Mouse (Mus musculus) hindbrain, embryonic 12.5 days (tissue): Measurements from ENCODE around the gene 1700001J03Rik. TPM values are rescaled to one million over a fixed set of nuclear protein-coding genes. Genes with fewer than 3 reads are reported as not detected.
"Not testable (repeated sequence)": the region's sequence is repeated elsewhere in the genome, so short reads cannot be mapped to it uniquely, and the experiment has no call there.

ENCODE experiments used
- ATAC-seq: fragments of 200-750 bp; cut with Nextera tagmentation; 2 replicates; pipeline ENCODE4 v1.8.0; 2017; ENCODE audit warnings: moderate TSS enrichment; ENCODE audit not compliant: low FRiP score
- H3K27ac ChIP-seq: fragments of 300-500 bp; sonication (generic); 2 replicates; pipeline ENCODE4 v1.5.1; 2016; ENCODE audit warnings: mild to moderate bottlenecking
- H3K27me3 ChIP-seq: fragments of 300-500 bp; sonication (generic); 2 replicates; pipeline ENCODE4 v1.6.1; 2016; ENCODE audit warnings: mild to moderate bottlenecking
- H3K36me3 ChIP-seq: fragments of 300-500 bp; sonication (generic); 2 replicates; pipeline ENCODE4 v1.6.1; 2016; ENCODE audit warnings: mild to moderate bottlenecking
- H3K4me1 ChIP-seq: fragments of 300-500 bp; sonication (generic); 2 replicates; pipeline ENCODE4 v1.6.1; 2016
- H3K4me2 ChIP-seq: fragments of 300-500 bp; sonication (generic); replicated peaks from 2 replicates; pipeline ENCODE4 v1.6.1; 2016; ENCODE audit warnings: mild to moderate bottlenecking
- H3K4me3 ChIP-seq: fragments of 300-500 bp; sonication (generic); 2 replicates; pipeline ENCODE4 v1.5.1; 2016; ENCODE audit warnings: mild to moderate bottlenecking
- H3K9ac ChIP-seq: fragments of 300-500 bp; sonication (generic); 2 replicates; pipeline ENCODE4 v1.6.1; 2016; ENCODE audit warnings: mild to moderate bottlenecking, moderate library complexity
- H3K9me3 ChIP-seq: fragments of 300-500 bp; sonication (generic); replicated peaks from 2 replicates; pipeline ENCODE4 v1.6.1; 2016; ENCODE audit warnings: mild to moderate bottlenecking
- WGBS: fragments of 180-500 bp; shearing (Covaris S2); methylation state at CpG from one replicate; pipeline ENCODE4 v1.1.7; 2016; 5-methylcytosine and 5-hydroxymethylcytosine counted together
- polyA plus RNA-seq: library from polyadenylated mRNA; unstranded; fragments of >200 nt; fragmentation: Nextera tagmentation; extraction: Ambion mirVana; gene quantifications from 2 replicates; pipeline ENCODE4 v1.2.1, GENCODE M21; 2016

1700001J03Rik gene
- not detected in 2 replicates for polyA plus RNA-seq

DNA sequence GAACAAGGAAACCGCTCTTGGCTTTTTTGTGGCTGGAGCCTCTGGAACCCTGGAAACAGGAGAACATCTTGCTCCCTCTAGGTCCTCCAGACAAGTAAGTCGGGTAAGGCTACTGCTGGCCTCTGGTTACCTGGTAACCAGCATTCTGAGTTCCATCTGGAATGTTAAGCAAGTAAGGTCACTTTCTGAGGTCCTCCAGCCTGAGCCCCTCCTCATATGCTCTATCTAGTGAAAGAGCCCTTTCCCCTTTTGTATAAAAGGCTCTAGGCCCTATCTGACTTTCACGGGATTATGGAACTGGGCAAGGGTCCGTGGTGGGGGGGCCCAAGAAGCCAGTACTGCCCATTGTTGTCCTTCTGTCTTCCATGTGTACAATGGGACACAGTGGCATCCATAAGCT lies at the start of gene 1700001J03Rik:
1700001J03Rik (minus strand) TSS at position 101 of the 400 bp plus-strand sequence.
- WGBS, result 83% methylated on average over 4 of the region's 4 CpGs
- not testable (repeated sequence) for H3K27me3 ChIP-seq, H3K27ac ChIP-seq, H3K36me3 ChIP-seq, ATAC-seq, H3K9ac ChIP-seq, H3K4me2 ChIP-seq, H3K4me3 ChIP-seq, H3K9me3 ChIP-seq, H3K4me1 ChIP-seq

DNA sequence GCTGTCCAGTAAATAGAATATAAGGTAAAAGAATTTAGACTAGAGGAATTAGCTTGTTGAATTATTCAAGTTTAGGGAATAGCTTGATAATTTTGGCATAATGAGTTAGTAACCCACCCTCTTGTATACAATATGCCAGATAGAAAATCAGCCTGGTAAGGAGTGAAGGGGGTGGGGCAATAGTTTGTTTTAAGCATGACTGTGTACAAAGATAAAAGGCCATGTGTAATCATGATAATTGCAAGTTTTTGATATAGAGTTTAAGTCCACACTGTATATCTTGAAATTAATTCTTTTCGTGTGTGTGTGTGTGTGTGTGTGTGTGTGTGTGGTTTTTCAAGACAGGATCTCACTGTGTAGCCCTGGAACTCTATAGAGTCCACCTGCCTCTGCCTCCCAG lies 49.2 kb upstream of the 1700001J03Rik start:
- Histone ChIP-seq H3K27me3 (no peaks in the 10 kb centered on the region), H3K4me2 (no peak overlapping the region), H3K27ac (no peak overlapping the region), H3K4me1 (peaks cover 17% of the 10 kb centered on the region), H3K9ac (no peak overlapping the region), H3K4me3 (no peak overlapping the region), H3K9me3 (no peaks in the 10 kb centered on the region), H3K36me3 (no peaks in the 10 kb centered on the region)
- no peak for ATAC-seq
- 83% methylated on average over 1 of the region's 1 CpGs for WGBS

GRCm38 (mm10) chr5:146232816-146233215 lies 47.7 kb upstream of the 1700001J03Rik start:
- H3K4me1 ChIP-seq, result peaks cover 17% of the 10 kb centered on the region
- ATAC-seq, result no peak
- WGBS, result 77% methylated on average over 11 of the region's 11 CpGs
- peak overlapping the region; percentile 98 for H3K4me3 ChIP-seq
- no peaks in the 10 kb centered on the region for H3K9me3 ChIP-seq
- H3K9ac ChIP-seq, result peak overlapping the region; percentile 54
- no peaks in the 10 kb centered on the region for H3K36me3 ChIP-seq
- no peak overlapping the region for H3K27ac ChIP-seq
- no peaks in the 10 kb centered on the region for H3K27me3 ChIP-seq
- H3K4me2 ChIP-seq, result peak overlapping the region; percentile 81

- Histone ChIP-seq H3K27me3 (no peaks in the 10 kb centered on the region), H3K4me3 (peak overlapping the region; percentile 98), H3K36me3 (no peaks in the 10 kb centered on the region), H3K4me1 (peaks cover 17% of the 10 kb centered on the region), H3K4me2 (peak overlapping the region; percentile 81), H3K27ac (no peak overlapping the region), H3K9me3 (no peaks in the 10 kb centered on the region), H3K9ac (peak overlapping the region; percentile 96)
- ATAC-seq, result no peak
- 40% methylated on average over 6 of the region's 6 CpGs for WGBS
Measured at GRCm38 (mm10) chr5:146232056-146232675, 47.1 kb upstream of the 1700001J03Rik start.

DNA sequence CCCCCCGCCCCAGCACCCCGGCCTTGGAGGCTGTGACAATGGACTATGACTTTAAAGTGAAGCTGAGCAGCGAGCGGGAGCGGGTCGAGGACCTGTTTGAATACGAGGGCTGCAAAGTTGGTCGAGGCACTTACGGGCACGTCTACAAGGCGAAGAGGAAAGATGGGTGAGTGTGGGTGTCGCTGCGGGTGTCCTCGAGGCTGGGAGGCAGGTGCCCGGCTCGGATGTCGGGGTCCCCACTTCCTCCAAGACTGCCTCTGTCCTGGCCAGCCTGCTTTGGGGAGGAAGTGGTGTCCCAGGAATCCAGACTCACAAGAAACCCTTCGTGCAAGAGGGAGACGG lies 46.5 kb upstream of the 1700001J03Rik start:
- Histone ChIP-seq H3K27ac (peak overlapping the region; percentile 98), H3K4me1 (peaks cover 17% of the 10 kb centered on the region), H3K4me2 (peak overlapping the region; percentile 81), H3K9ac (peak overlapping the region; percentile 96), H3K27me3 (no peaks in the 10 kb centered on the region), H3K36me3 (no peaks in the 10 kb centered on the region), H3K9me3 (no peaks in the 10 kb centered on the region), H3K4me3 (peak overlapping the region; percentile 98)
- under 1% methylated on average over 19 of the region's 19 CpGs for WGBS
- no peak for ATAC-seq

DNA sequence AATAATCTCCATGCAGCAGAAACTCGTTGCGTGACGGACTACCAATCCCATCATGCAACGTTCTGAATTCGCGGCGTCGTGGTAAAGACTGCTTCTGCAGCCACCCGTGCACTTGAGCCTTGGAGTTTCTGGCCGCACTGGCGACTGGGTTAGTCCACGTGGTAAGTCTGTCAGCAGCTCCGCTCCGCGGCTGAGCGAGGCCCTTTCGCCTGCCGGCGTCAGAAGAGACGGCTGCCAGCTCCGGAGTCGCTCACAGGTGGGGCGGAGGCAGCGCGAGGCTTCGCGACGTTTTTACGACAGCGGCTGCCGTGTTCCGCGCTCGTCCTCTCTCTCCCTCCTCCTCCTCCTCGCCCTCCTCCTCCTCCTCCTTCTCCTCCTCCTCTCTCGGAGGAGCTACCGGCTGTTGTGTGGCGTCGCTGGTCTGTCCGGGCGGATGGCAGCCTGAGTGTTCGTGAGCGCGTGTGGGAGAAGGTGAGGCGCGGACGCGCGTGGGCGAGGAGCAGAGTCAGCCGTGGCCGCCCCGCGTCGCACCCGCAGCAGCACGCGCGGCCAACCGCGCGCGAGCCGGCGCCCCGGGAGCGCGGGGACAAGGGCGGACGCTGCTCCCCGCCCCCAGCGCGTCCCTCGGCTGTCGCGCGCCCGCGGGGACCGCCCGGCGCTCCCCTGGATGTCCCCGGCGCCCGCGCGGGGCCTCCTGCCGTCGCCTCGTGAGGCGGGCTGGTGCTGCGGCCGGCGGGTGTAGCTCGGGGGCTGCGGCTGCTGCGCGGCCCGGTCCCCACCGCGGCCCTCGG lies 46.0 kb upstream of the 1700001J03Rik start, which contains the start of gene Cdk8:
Cdk8 (plus strand) TSS at position 367 of the 791 bp plus-strand sequence.
- WGBS, result under 1% methylated on average over 75 of the region's 102 CpGs
- Histone ChIP-seq H3K4me2 (peak within 1 kb of the TSS; percentile 81), H3K4me3 (peak within 1 kb of the TSS; percentile 98), H3K4me1 (peaks cover 17% of the 10 kb centered on the region), H3K27me3 (no peaks in the 10 kb centered on the region), H3K27ac (peak within 1 kb of the TSS; percentile 98), H3K36me3 (no peaks in the 10 kb centered on the region), H3K9me3 (no peaks in the 10 kb centered on the region), H3K9ac (peak within 1 kb of the TSS; percentile 96)
- peak; percentile 91 for ATAC-seq

DNA sequence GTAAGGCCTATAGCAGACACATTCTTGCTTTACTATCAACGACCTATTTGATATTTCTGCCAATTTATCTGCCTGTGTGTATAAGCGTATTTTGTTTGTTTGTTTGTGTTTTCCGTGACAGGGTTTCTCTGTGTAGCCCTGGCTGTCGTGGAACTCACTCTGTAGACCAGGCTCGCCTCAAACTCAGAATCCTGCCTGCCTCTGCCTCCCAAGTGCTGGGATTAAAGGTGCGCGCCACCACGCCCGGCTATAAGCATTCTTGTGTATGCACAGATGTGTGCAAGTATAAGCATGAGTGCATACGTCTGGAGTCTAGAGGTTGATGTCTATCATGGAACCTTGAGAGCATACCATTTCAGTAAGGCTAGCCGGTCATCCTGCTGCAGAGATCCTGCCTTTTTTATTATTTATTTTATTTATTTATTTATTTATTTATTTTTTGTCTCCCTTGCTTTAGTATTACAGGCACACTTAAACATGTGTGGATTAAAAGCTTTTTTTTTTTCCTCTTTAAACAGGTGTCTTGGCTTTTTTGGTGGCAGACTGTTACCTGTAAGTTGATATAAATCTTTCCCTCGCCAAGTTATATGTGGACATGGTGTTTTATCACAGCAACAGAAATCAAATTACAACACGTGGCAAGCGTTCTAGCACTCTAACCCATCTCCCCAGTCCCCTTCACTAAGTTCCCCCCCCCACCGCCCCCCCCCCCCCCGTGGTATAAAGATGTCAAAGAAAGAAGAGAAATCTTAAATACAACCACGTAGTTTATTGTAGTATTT lies 45.0 kb upstream of the 1700001J03Rik start:
- peaks cover 17% of the 10 kb centered on the region for H3K4me1 ChIP-seq
- peak; percentile 11; the same call in 1 of the 2 replicates for ATAC-seq

GRCm38 (mm10) chr5:146227496-146227895 lies 42.4 kb upstream of the 1700001J03Rik start:
- Histone ChIP-seq H3K4me1 (peaks cover 5% of the 10 kb centered on the region; the same call in 1 of the 2 replicates), H3K36me3 (no peaks in the 10 kb centered on the region), H3K9ac (no peak overlapping the region), H3K9me3 (no peaks in the 10 kb centered on the region), H3K4me2 (no peak overlapping the region), H3K27me3 (no peaks in the 10 kb centered on the region), H3K4me3 (no peak overlapping the region), H3K27ac (no peak overlapping the region)
- no peak for ATAC-seq
- 88% methylated on average over 8 of the region's 8 CpGs for WGBS

More for the DNA sequence above, 45.0 kb upstream of the 1700001J03Rik start:
- Histone ChIP-seq H3K36me3 (no peaks in the 10 kb centered on the region), H3K27me3 (no peaks in the 10 kb centered on the region), H3K4me2 (peak overlapping the region; percentile 55), H3K9ac (peak overlapping the region; percentile 96), H3K9me3 (no peaks in the 10 kb centered on the region), H3K4me3 (peak overlapping the region; percentile 98), H3K27ac (peak overlapping the region; percentile 98)
- WGBS, result 59% methylated on average over 17 of the region's 17 CpGs

GRCm38 (mm10) chr5:146223786-146224185 lies 38.7 kb upstream of the 1700001J03Rik start:
- H3K36me3 ChIP-seq, result peaks cover 5% of the 10 kb centered on the region; the same call in 1 of the 2 replicates
- no peaks in the 10 kb centered on the region for H3K9me3 ChIP-seq
- H3K27me3 ChIP-seq, result no peaks in the 10 kb centered on the region
- no peak overlapping the region for H3K4me3 ChIP-seq
- 84% methylated on average over 5 of the region's 5 CpGs for WGBS
- peaks cover 9% of the 10 kb centered on the region for H3K4me1 ChIP-seq
- no peak for ATAC-seq
- H3K27ac ChIP-seq, result no peak overlapping the region
- no peak overlapping the region for H3K4me2 ChIP-seq
- no peak overlapping the region for H3K9ac ChIP-seq

DNA sequence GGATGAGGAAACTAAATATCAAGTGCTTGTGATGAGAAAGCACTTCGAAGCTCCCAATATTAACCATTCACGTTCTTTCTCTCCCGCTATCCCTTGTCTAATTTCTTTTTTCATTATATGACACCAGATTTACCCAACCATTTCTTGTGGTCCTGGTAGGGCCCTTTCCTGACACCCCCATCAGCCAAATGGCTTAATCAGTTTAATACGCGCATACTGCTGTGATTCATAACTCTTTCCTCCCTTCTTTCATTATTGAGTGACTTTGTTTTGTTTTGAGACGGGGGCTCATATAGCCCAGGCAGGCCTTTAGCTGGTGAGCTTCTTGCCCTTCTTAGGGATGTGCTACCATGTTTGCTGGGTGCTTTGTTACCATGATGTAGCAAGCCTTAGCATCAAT lies 36.6 kb upstream of the 1700001J03Rik start:
- no peaks in the 10 kb centered on the region for H3K9me3 ChIP-seq
- no peaks in the 10 kb centered on the region for H3K27me3 ChIP-seq
- ATAC-seq, result no peak
- peaks cover 9% of the 10 kb centered on the region for H3K4me1 ChIP-seq
- peak overlapping the region; percentile 74 for H3K4me3 ChIP-seq
- H3K27ac ChIP-seq, result peak overlapping the region; percentile 97
- H3K36me3 ChIP-seq, result peaks cover 18% of the 10 kb centered on the region
- 38% methylated on average over 6 of the region's 6 CpGs for WGBS
- peak overlapping the region; percentile 73 for H3K9ac ChIP-seq
- peak overlapping the region; percentile 51 for H3K4me2 ChIP-seq

DNA sequence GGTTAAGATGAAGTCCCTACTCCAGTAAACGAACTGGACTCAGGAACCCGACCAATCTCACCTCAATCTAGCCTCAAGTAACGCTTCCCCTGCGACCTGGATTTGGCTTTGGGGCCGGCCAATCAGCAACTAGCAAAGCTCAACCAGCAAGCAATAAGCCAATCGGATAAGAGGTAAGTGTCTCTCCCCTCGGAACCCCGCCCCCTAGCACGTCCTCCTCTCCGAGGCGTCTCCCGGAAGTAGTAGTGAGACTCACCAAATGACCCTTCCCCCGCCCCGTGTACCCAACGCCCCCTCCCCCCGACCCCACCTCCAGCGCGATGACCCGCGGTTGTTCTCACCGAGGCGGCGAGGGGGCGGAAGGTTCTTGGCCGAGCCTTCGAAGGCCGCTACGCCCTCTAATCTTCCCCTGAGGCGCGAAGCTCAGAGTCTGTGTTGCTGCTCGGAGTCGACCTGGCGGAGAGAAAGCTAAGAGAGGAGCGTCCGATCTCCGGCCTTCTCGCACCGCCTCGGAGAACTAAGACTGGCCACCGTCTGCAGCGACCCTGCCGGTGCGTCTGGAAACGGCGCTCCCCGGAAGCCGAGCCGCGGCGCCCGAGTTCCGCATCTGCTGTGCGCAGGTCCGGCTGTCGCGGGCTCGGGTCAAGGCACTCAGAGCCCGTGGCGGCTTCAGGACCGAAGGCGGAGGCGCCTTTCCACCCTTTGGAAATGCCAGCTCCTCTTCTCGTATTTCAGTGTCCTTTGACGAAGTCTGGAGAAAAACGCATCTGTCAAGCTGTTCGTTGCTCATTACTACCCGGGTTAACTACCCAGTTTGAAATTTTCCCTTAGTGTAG lies 36.0 kb upstream of the 1700001J03Rik start, which contains the start of gene Rnf6:
Rnf6 (minus strand) TSS at position 677 of the 836 bp plus-strand sequence.
- H3K27me3 ChIP-seq, result no peaks in the 10 kb centered on the region
- WGBS, result under 1% methylated on average over 65 of the region's 67 CpGs

More for the DNA sequence above, 36.0 kb upstream of the 1700001J03Rik start, which contains the start of gene Rnf6:
- Histone ChIP-seq H3K4me2 (peak within 1 kb of the TSS; percentile 51), H3K4me3 (peak within 1 kb of the TSS; percentile 74), H3K4me1 (peaks cover 9% of the 10 kb centered on the region), H3K9ac (peak within 1 kb of the TSS; percentile 73), H3K27ac (peak within 1 kb of the TSS; percentile 97), H3K9me3 (no peaks in the 10 kb centered on the region), H3K36me3 (peaks cover 20% of the 10 kb centered on the region)
- ATAC-seq, result peak; percentile 100
